Mouse (Mus musculus): Measurements from ENCODE around the gene Eif4a2. TPM values are rescaled to one million over a fixed set of nuclear protein-coding genes. Genes with fewer than 3 reads are reported as not detected.

Gene Eif4a2
- polyA plus RNA-seq, 1 experiment from 2014 or later, result 210 TPM

GRCm38 (mm10) chr16:23102340-23103037 is 4.8 kb upstream of the Eif4a2 start:
- no peaks in the 10 kb centered on the region for H3K9me3 ChIP-seq (ENCODE audit: control insufficient read depth, low read length)
- peaks cover 7% of the 10 kb centered on the region; the same call in 1 of the 2 replicates for H3K4me1 ChIP-seq (ENCODE audit: control insufficient read depth, insufficient read depth, low read length)
- no peak overlapping the region for H3K27ac ChIP-seq (ENCODE audit: low read depth, low read length)
- no peak for ATAC-seq (ENCODE audit: low FRiP score)
- H3K9ac ChIP-seq (ENCODE audit: low read length), result no peak overlapping the region; the same call in 1 of the 2 replicates
- peak overlapping the region; percentile 17; the same call in 1 of the 2 replicates for H3K4me3 ChIP-seq (ENCODE audit: low read depth, low read length)
- peak; percentile 84 for DNase-seq (ENCODE audit: low spot score, missing footprints)
- peak overlapping the region; percentile 42 for H3K4me2 ChIP-seq
- WGBS, result 15% methylated on average over 15 of the region's 15 CpGs
- peaks cover 3% of the 10 kb centered on the region; the same call in 1 of the 2 replicates for H3K27me3 ChIP-seq (ENCODE audit: control insufficient read depth, insufficient read depth, low read length)
- H3K36me3 ChIP-seq (ENCODE audit: control insufficient read depth, insufficient read depth, low read length), result no peaks in the 10 kb centered on the region

GRCm38 (mm10) chr16:23103038-23103745 is 4.1 kb upstream of the Eif4a2 start:
- H3K4me3 ChIP-seq (ENCODE audit: low read depth, low read length), result peak overlapping the region; percentile 17; the same call in 1 of the 2 replicates
- H3K36me3 ChIP-seq (ENCODE audit: control insufficient read depth, insufficient read depth, low read length), result no peaks in the 10 kb centered on the region
- no peak overlapping the region for H3K27ac ChIP-seq (ENCODE audit: low read depth, low read length)
- H3K4me2 ChIP-seq, result peak overlapping the region; percentile 42
- peaks cover 7% of the 10 kb centered on the region; the same call in 1 of the 2 replicates for H3K4me1 ChIP-seq (ENCODE audit: control insufficient read depth, insufficient read depth, low read length)
- DNase-seq (ENCODE audit: low spot score, missing footprints), result peak; percentile 82
- H3K27me3 ChIP-seq (ENCODE audit: control insufficient read depth, insufficient read depth, low read length), result peaks cover 3% of the 10 kb centered on the region; the same call in 1 of the 2 replicates
- 44% methylated on average over 17 of the region's 17 CpGs for WGBS
- H3K9me3 ChIP-seq (ENCODE audit: control insufficient read depth, low read length), result no peaks in the 10 kb centered on the region
- no peak for ATAC-seq (ENCODE audit: low FRiP score)
- H3K9ac ChIP-seq (ENCODE audit: low read length), result no peak overlapping the region; the same call in 1 of the 2 replicates

GRCm38 (mm10) chr16:23103841-23104240 is 3.4 kb upstream of the Eif4a2 start:
- Histone ChIP-seq H3K4me3 (ENCODE audit: low read depth, low read length) (no peak overlapping the region), H3K9ac (ENCODE audit: low read length) (no peak overlapping the region), H3K36me3 (ENCODE audit: control insufficient read depth, insufficient read depth, low read length) (peaks cover 1% of the 10 kb centered on the region; the same call in 1 of the 2 replicates), H3K27me3 (ENCODE audit: control insufficient read depth, insufficient read depth, low read length) (peaks cover 3% of the 10 kb centered on the region; the same call in 1 of the 2 replicates), H3K27ac (ENCODE audit: low read depth, low read length) (no peak overlapping the region), H3K4me1 (ENCODE audit: control insufficient read depth, insufficient read depth, low read length) (peaks cover 7% of the 10 kb centered on the region; the same call in 1 of the 2 replicates), H3K4me2 (no peak overlapping the region), H3K9me3 (ENCODE audit: control insufficient read depth, low read length) (no peaks in the 10 kb centered on the region)
- 59% methylated on average over 2 of the region's 2 CpGs for WGBS
- DNase-seq (ENCODE audit: low spot score, missing footprints) (peak; percentile 56), ATAC-seq (ENCODE audit: low FRiP score) (no peak)

GRCm38 (mm10) chr16:23106121-23106520 is 1.1 kb upstream of the Eif4a2 start:
- H3K4me1 ChIP-seq (ENCODE audit: control insufficient read depth, insufficient read depth, low read length), result peaks cover 14% of the 10 kb centered on the region
- H3K36me3 ChIP-seq (ENCODE audit: control insufficient read depth, insufficient read depth, low read length), result peaks cover 13% of the 10 kb centered on the region
- H3K9ac ChIP-seq (ENCODE audit: low read length), result no peak overlapping the region
- 77% methylated on average over 7 of the region's 7 CpGs for WGBS
- DNase-seq (ENCODE audit: low spot score, missing footprints), result peak; percentile 67
- H3K4me3 ChIP-seq (ENCODE audit: low read depth, low read length), result no peak overlapping the region
- H3K4me2 ChIP-seq, result no peak overlapping the region
- no peaks in the 10 kb centered on the region for H3K9me3 ChIP-seq (ENCODE audit: control insufficient read depth, low read length)
- ATAC-seq (ENCODE audit: low FRiP score), result no peak
- no peak overlapping the region for H3K27ac ChIP-seq (ENCODE audit: low read depth, low read length)
- H3K27me3 ChIP-seq (ENCODE audit: control insufficient read depth, insufficient read depth, low read length), result no peaks in the 10 kb centered on the region

GRCm38 (mm10) chr16:23107946-23108759 is 909 bp downstream of the Eif4a2 start:
- Histone ChIP-seq H3K9ac (ENCODE audit: low read length) (peak overlapping the region; percentile 100), H3K4me1 (ENCODE audit: control insufficient read depth, insufficient read depth, low read length) (peaks cover 18% of the 10 kb centered on the region), H3K4me2 (peak overlapping the region; percentile 80), H3K4me3 (ENCODE audit: low read depth, low read length) (peak overlapping the region; percentile 83), H3K36me3 (ENCODE audit: control insufficient read depth, insufficient read depth, low read length) (peaks cover 27% of the 10 kb centered on the region), H3K27ac (ENCODE audit: low read depth, low read length) (peak overlapping the region; percentile 92), H3K9me3 (ENCODE audit: control insufficient read depth, low read length) (no peaks in the 10 kb centered on the region), H3K27me3 (ENCODE audit: control insufficient read depth, insufficient read depth, low read length) (no peaks in the 10 kb centered on the region)
- WGBS, result under 1% methylated on average over 52 of the region's 52 CpGs
- ATAC-seq (ENCODE audit: low FRiP score), result peak; percentile 91
- DNase-seq (ENCODE audit: low spot score, missing footprints), result peak; percentile 99

- no peaks in the 10 kb centered on the region for H3K27me3 ChIP-seq (ENCODE audit: control insufficient read depth, insufficient read depth, low read length)
- DNase-seq (ENCODE audit: low spot score, missing footprints), result peak; percentile 81
- WGBS, result 6% methylated on average over 5 of the region's 5 CpGs
- no peak overlapping the region for H3K27ac ChIP-seq (ENCODE audit: low read depth, low read length)
- no peak for ATAC-seq (ENCODE audit: low FRiP score)
- peak overlapping the region; percentile 80 for H3K4me2 ChIP-seq
- H3K4me1 ChIP-seq (ENCODE audit: control insufficient read depth, insufficient read depth, low read length), result peaks cover 18% of the 10 kb centered on the region
- peaks cover 27% of the 10 kb centered on the region for H3K36me3 ChIP-seq (ENCODE audit: control insufficient read depth, insufficient read depth, low read length)
- H3K9me3 ChIP-seq (ENCODE audit: control insufficient read depth, low read length), result no peaks in the 10 kb centered on the region
- peak overlapping the region; percentile 83 for H3K4me3 ChIP-seq (ENCODE audit: low read depth, low read length)
- peak overlapping the region; percentile 100 for H3K9ac ChIP-seq (ENCODE audit: low read length)
Measured at GRCm38 (mm10) chr16:23108943-23109342, 1.7 kb downstream of the Eif4a2 start.

GRCm38 (mm10) chr16:23109350-23110280 is 2.4 kb downstream of the Eif4a2 start:
- Histone ChIP-seq H3K36me3 (ENCODE audit: control insufficient read depth, insufficient read depth, low read length) (peaks cover 27% of the 10 kb centered on the region), H3K4me2 (peak overlapping the region; percentile 80), H3K4me1 (ENCODE audit: control insufficient read depth, insufficient read depth, low read length) (peaks cover 18% of the 10 kb centered on the region), H3K4me3 (ENCODE audit: low read depth, low read length) (peak overlapping the region; percentile 83), H3K9me3 (ENCODE audit: control insufficient read depth, low read length) (no peaks in the 10 kb centered on the region), H3K27ac (ENCODE audit: low read depth, low read length) (no peak overlapping the region), H3K27me3 (ENCODE audit: control insufficient read depth, insufficient read depth, low read length) (no peaks in the 10 kb centered on the region), H3K9ac (ENCODE audit: low read length) (peak overlapping the region; percentile 100)
- 59% methylated on average over 5 of the region's 5 CpGs for WGBS
- peak; percentile 82 for DNase-seq (ENCODE audit: low spot score, missing footprints)
- ATAC-seq (ENCODE audit: low FRiP score), result no peak

GRCm38 (mm10) chr16:23112348-23112747 is 5.1 kb downstream of the Eif4a2 start:
- WGBS, result 88% methylated on average over 12 of the region's 12 CpGs
- Histone ChIP-seq H3K27ac (ENCODE audit: low read depth, low read length) (no peak overlapping the region), H3K4me3 (ENCODE audit: low read depth, low read length) (no peak overlapping the region), H3K4me1 (ENCODE audit: control insufficient read depth, insufficient read depth, low read length) (peaks cover 18% of the 10 kb centered on the region), H3K9ac (ENCODE audit: low read length) (no peak overlapping the region), H3K27me3 (ENCODE audit: control insufficient read depth, insufficient read depth, low read length) (no peaks in the 10 kb centered on the region), H3K4me2 (no peak overlapping the region), H3K36me3 (ENCODE audit: control insufficient read depth, insufficient read depth, low read length) (peaks cover 31% of the 10 kb centered on the region), H3K9me3 (ENCODE audit: control insufficient read depth, low read length) (no peaks in the 10 kb centered on the region)
- peak; percentile 54 for DNase-seq (ENCODE audit: low spot score, missing footprints)
- ATAC-seq (ENCODE audit: low FRiP score), result no peak
